Mouse (Mus musculus) midbrain, embryonic 16.5 days (tissue): Measurements from ENCODE around the gene Zhx3. TPM values are rescaled to one million over a fixed set of nuclear protein-coding genes. Genes with fewer than 3 reads are reported as not detected.

ENCODE experiments used
- ATAC-seq: fragments of 200-750 bp; cut with Nextera tagmentation; 2 replicates; pipeline ENCODE4 v1.8.0; 2017; ENCODE audit warnings: moderate TSS enrichment
- H3K27ac ChIP-seq: fragments of 300-500 bp; sonication (generic); 2 replicates; pipeline ENCODE4 v1.5.1; 2014; ENCODE audit warnings: mild to moderate bottlenecking, low read length, mixed read lengths
- H3K27me3 ChIP-seq: fragments of 300-500 bp; sonication (generic); 2 replicates; pipeline ENCODE4 v1.6.1; 2014; ENCODE audit warnings: low read depth, low read length, mixed read lengths; ENCODE audit not compliant: control insufficient read depth, insufficient read depth
- H3K36me3 ChIP-seq: fragments of 300-500 bp; sonication (generic); 2 replicates; pipeline ENCODE4 v1.6.1; 2014; ENCODE audit warnings: mild to moderate bottlenecking, low read length, moderate library complexity, mixed read lengths; ENCODE audit not compliant: control insufficient read depth, insufficient read depth
- H3K4me1 ChIP-seq: fragments of 300-500 bp; sonication (generic); 2 replicates; pipeline ENCODE4 v1.6.1; 2014; ENCODE audit warnings: mild to moderate bottlenecking, low read length, mixed read lengths; ENCODE audit not compliant: control insufficient read depth, insufficient read depth
- H3K4me2 ChIP-seq: fragments of 300-500 bp; sonication (generic); 2 replicates; pipeline ENCODE4 v1.6.1; 2014; ENCODE audit warnings: mild to moderate bottlenecking, low read length, mixed read lengths
- H3K4me3 ChIP-seq: fragments of 300-500 bp; sonication (generic); 2 replicates; pipeline ENCODE4 v1.5.1; 2014; ENCODE audit warnings: low read depth, mild to moderate bottlenecking, low read length, moderate library complexity, mixed read lengths
- H3K9ac ChIP-seq: fragments of 300-500 bp; sonication (generic); 2 replicates; pipeline ENCODE4 v1.6.1; 2014; ENCODE audit warnings: low read depth, low read length, mixed read lengths
- H3K9me3 ChIP-seq: fragments of 300-500 bp; sonication (generic); replicated peaks from 2 replicates; pipeline ENCODE4 v1.6.1; 2014; ENCODE audit warnings: mild to moderate bottlenecking, low read length, mixed read lengths; ENCODE audit not compliant: control insufficient read depth, poor library complexity, severe bottlenecking
- WGBS: fragments of 180-500 bp; shearing (Covaris S2); extraction: QIAGEN DNeasy Blood & Tissue Kit; methylation state at CpG from one replicate; pipeline ENCODE4 v1.1.7; 2014; 5-methylcytosine and 5-hydroxymethylcytosine counted together
- polyA plus RNA-seq: library from polyadenylated mRNA; unstranded; fragments of >200 nt; fragmentation: Nextera tagmentation; extraction: Ambion mirVana; gene quantifications from 2 replicates; pipeline ENCODE4 v1.2.1, GENCODE M21; 2015

Gene Zhx3
- polyA plus RNA-seq, 1 experiment from 2014 or later: 21.1 TPM

- no peak overlapping the region for H3K9ac ChIP-seq
- WGBS: 97% methylated on average over 3 of the region's 3 CpGs
- no peak overlapping the region for H3K4me3 ChIP-seq
- H3K27me3 ChIP-seq: no peaks in the 10 kb centered on the region
- H3K4me1 ChIP-seq: peaks cover 49% of the 10 kb centered on the region
- peaks cover 3% of the 10 kb centered on the region for H3K36me3 ChIP-seq
- H3K9me3 ChIP-seq: no peaks in the 10 kb centered on the region
- H3K27ac ChIP-seq: no peak overlapping the region
- peak overlapping the region; percentile 97 for H3K4me2 ChIP-seq
- no peak for ATAC-seq
These were observed 138.5 kb downstream of the Zhx3 start for GRCm38 (mm10) chr2:160734331-160734730.

- H3K27ac ChIP-seq: no peak overlapping the region
- 69% methylated on average over 7 of the region's 7 CpGs for WGBS
These were observed 139.7 kb downstream of the Zhx3 start for GRCm38 (mm10) chr2:160733131-160733531.

GRCm38 (mm10) chr2:160732420-160732995 lies 140.3 kb downstream of the Zhx3 start:
- peaks cover 3% of the 10 kb centered on the region for H3K36me3 ChIP-seq
- no peak for ATAC-seq
- H3K4me1 ChIP-seq: peaks cover 42% of the 10 kb centered on the region
- H3K4me2 ChIP-seq: peak overlapping the region; percentile 97
- H3K9me3 ChIP-seq: no peaks in the 10 kb centered on the region
- H3K27me3 ChIP-seq: no peaks in the 10 kb centered on the region
- WGBS: 45% methylated on average over 9 of the region's 9 CpGs
- H3K4me3 ChIP-seq: peak overlapping the region; percentile 92
- peak overlapping the region; percentile 99 for H3K9ac ChIP-seq
- no peak overlapping the region; the same call in 1 of the 2 replicates for H3K27ac ChIP-seq

More at GRCm38 (mm10) chr2:160733131-160733531, 139.7 kb downstream of the Zhx3 start:
- Histone ChIP-seq H3K4me3 (peak overlapping the region; percentile 92), H3K4me2 (peak overlapping the region; percentile 97), H3K36me3 (peaks cover 3% of the 10 kb centered on the region), H3K9ac (peak overlapping the region; percentile 99), H3K27me3 (no peaks in the 10 kb centered on the region), H3K4me1 (peaks cover 44% of the 10 kb centered on the region), H3K9me3 (no peaks in the 10 kb centered on the region)
- ATAC-seq: no peak

GRCm38 (mm10) chr2:160731839-160732261 lies 140.9 kb downstream of the Zhx3 start:
- peak overlapping the region; percentile 99 for H3K9ac ChIP-seq
- peaks cover 42% of the 10 kb centered on the region for H3K4me1 ChIP-seq
- under 1% methylated on average over 32 of the region's 32 CpGs for WGBS
- peak; percentile 15 for ATAC-seq
- H3K36me3 ChIP-seq: no peaks in the 10 kb centered on the region; the same call in 1 of the 2 replicates
- peak overlapping the region; percentile 92 for H3K4me3 ChIP-seq
- no peaks in the 10 kb centered on the region for H3K9me3 ChIP-seq
- H3K4me2 ChIP-seq: peak overlapping the region; percentile 97
- H3K27ac ChIP-seq: peak overlapping the region; percentile 97
- no peaks in the 10 kb centered on the region for H3K27me3 ChIP-seq

GRCm38 (mm10) chr2:160731117-160731838 lies 141.5 kb downstream of the Zhx3 start, which contains the start of gene Plcg1:
Gene Plcg1 (plus strand): TSS chr2:160731300.
- WGBS: under 1% methylated on average over 28 of the region's 99 CpGs
- H3K4me1 ChIP-seq: peaks cover 42% of the 10 kb centered on the region
- H3K9me3 ChIP-seq: no peaks in the 10 kb centered on the region

GRCm38 (mm10) chr2:160730797-160731116 lies 142.0 kb downstream of the Zhx3 start:
- H3K4me1 ChIP-seq: peaks cover 41% of the 10 kb centered on the region
- peak overlapping the region; percentile 97 for H3K4me2 ChIP-seq
- ATAC-seq: no peak; the same call in 1 of the 2 replicates

More at GRCm38 (mm10) chr2:160731117-160731838, 141.5 kb downstream of the Zhx3 start, which contains the start of gene Plcg1:
- Histone ChIP-seq H3K9ac (peak within 1 kb of the TSS; percentile 99), H3K36me3 (no peaks in the 10 kb centered on the region), H3K4me3 (peak within 1 kb of the TSS; percentile 92), H3K27me3 (no peaks in the 10 kb centered on the region), H3K27ac (peak within 1 kb of the TSS; percentile 97), H3K4me2 (peak within 1 kb of the TSS; percentile 97)
- peak; percentile 95 for ATAC-seq

GRCm38 (mm10) chr2:160729851-160730796 lies 142.7 kb downstream of the Zhx3 start:
- peaks cover 34% of the 10 kb centered on the region for H3K4me1 ChIP-seq
- WGBS: 26% methylated on average over 17 of the region's 17 CpGs
- H3K4me2 ChIP-seq: peak overlapping the region; percentile 97
- H3K27me3 ChIP-seq: no peaks in the 10 kb centered on the region
- H3K4me3 ChIP-seq: peak overlapping the region; percentile 92
- H3K9me3 ChIP-seq: no peaks in the 10 kb centered on the region
- peak overlapping the region; percentile 99 for H3K9ac ChIP-seq
- ATAC-seq: no peak; the same call in 1 of the 2 replicates
- no peaks in the 10 kb centered on the region for H3K36me3 ChIP-seq
- peak overlapping the region; percentile 97 for H3K27ac ChIP-seq

More at GRCm38 (mm10) chr2:160730797-160731116, 142.0 kb downstream of the Zhx3 start:
- Histone ChIP-seq H3K27ac (peak overlapping the region; percentile 97), H3K27me3 (no peaks in the 10 kb centered on the region), H3K4me3 (peak overlapping the region; percentile 92), H3K9ac (peak overlapping the region; percentile 99), H3K36me3 (no peaks in the 10 kb centered on the region), H3K9me3 (no peaks in the 10 kb centered on the region)
- WGBS: 7% methylated on average over 19 of the region's 19 CpGs

GRCm38 (mm10) chr2:160729436-160729835 lies 143.4 kb downstream of the Zhx3 start:
- H3K9me3 ChIP-seq: no peaks in the 10 kb centered on the region
- H3K27me3 ChIP-seq: no peaks in the 10 kb centered on the region
- H3K9ac ChIP-seq: no peak overlapping the region
- no peak overlapping the region for H3K4me3 ChIP-seq
- peaks cover 3% of the 10 kb centered on the region; the same call in 1 of the 2 replicates for H3K36me3 ChIP-seq
- H3K4me1 ChIP-seq: peaks cover 27% of the 10 kb centered on the region
- H3K27ac ChIP-seq: no peak overlapping the region
- 81% methylated on average over 2 of the region's 2 CpGs for WGBS
- no peak for ATAC-seq
- H3K4me2 ChIP-seq: no peak overlapping the region
